Mouse (Mus musculus): ENCODE results near the gene Dpt.
"Not testable (repeated sequence)": the region's sequence is repeated elsewhere in the genome, so short reads cannot be mapped to it uniquely, and the experiment has no call there.

The Dpt gene

GRCm38 (mm10) chr1:164796471-164796870 lies at the start of gene Dpt:
Dpt (plus strand) TSS chr1:164796644.
- DNase-seq (ENCODE audit: low spot score): no peak

GRCm38 (mm10) chr1:164753736-164754135 lies 42.7 kb upstream of the Dpt start:
- no peak for DNase-seq (ENCODE audit: low spot score)

GRCm38 (mm10) chr1:164755671-164756070 lies 40.8 kb upstream of the Dpt start:
- no peak for DNase-seq (ENCODE audit: low spot score)

GRCm38 (mm10) chr1:164756951-164757350 lies 39.5 kb upstream of the Dpt start:
- DNase-seq (ENCODE audit: low spot score): no peak

- DNase-seq (ENCODE audit: low spot score): no peak
Measured at GRCm38 (mm10) chr1:164758401-164758800, 38.0 kb upstream of the Dpt start.

- no peak for DNase-seq (ENCODE audit: low spot score)
Measured at GRCm38 (mm10) chr1:164762276-164762675, 34.2 kb upstream of the Dpt start.

GRCm38 (mm10) chr1:164766646-164767045 lies 29.8 kb upstream of the Dpt start:
- no peak for DNase-seq (ENCODE audit: low spot score)

GRCm38 (mm10) chr1:164770611-164771010 lies 25.8 kb upstream of the Dpt start:
- DNase-seq (ENCODE audit: low spot score): peak; percentile 28

- DNase-seq (ENCODE audit: low spot score): no peak
Measured at GRCm38 (mm10) chr1:164780851-164781510, 15.5 kb upstream of the Dpt start.

GRCm38 (mm10) chr1:164786165-164786564 lies 10.3 kb upstream of the Dpt start:
- no peak for DNase-seq (ENCODE audit: low spot score)

GRCm38 (mm10) chr1:164787771-164788170 lies 8.7 kb upstream of the Dpt start:
- peak; percentile 83 for DNase-seq (ENCODE audit: low spot score)

- no peak for DNase-seq (ENCODE audit: low spot score)
Measured at GRCm38 (mm10) chr1:164788292-164788691, 8.2 kb upstream of the Dpt start.

- DNase-seq (ENCODE audit: low spot score): not testable (repeated sequence)
Measured at GRCm38 (mm10) chr1:164790296-164790695, 6.1 kb upstream of the Dpt start.

GRCm38 (mm10) chr1:164793049-164793448 lies 3.4 kb upstream of the Dpt start:
- DNase-seq (ENCODE audit: low spot score): no peak

GRCm38 (mm10) chr1:164797746-164798285 lies 1.4 kb downstream of the Dpt start:
- DNase-seq (ENCODE audit: low spot score): no peak

- DNase-seq (ENCODE audit: low spot score): no peak
Measured at GRCm38 (mm10) chr1:164798471-164798922, 2.1 kb downstream of the Dpt start.

- no peak for DNase-seq (ENCODE audit: low spot score)
Measured at GRCm38 (mm10) chr1:164799161-164799560, 2.7 kb downstream of the Dpt start.

GRCm38 (mm10) chr1:164804277-164804676 lies 7.8 kb downstream of the Dpt start:
- DNase-seq (ENCODE audit: low spot score): no peak

GRCm38 (mm10) chr1:164804751-164805435 lies 8.4 kb downstream of the Dpt start:
- no peak for DNase-seq (ENCODE audit: low spot score)

GRCm38 (mm10) chr1:164809371-164809770 lies 12.9 kb downstream of the Dpt start:
- no peak for DNase-seq (ENCODE audit: low spot score)

GRCm38 (mm10) chr1:164811296-164811695 lies 14.9 kb downstream of the Dpt start:
- no peak for DNase-seq (ENCODE audit: low spot score)

GRCm38 (mm10) chr1:164814243-164814642 lies 17.8 kb downstream of the Dpt start:
- DNase-seq (ENCODE audit: low spot score): no peak

GRCm38 (mm10) chr1:164815330-164815729 lies 18.9 kb downstream of the Dpt start:
- DNase-seq (ENCODE audit: low spot score): no peak

Measured in left cerebral cortex, adult 11 months (tissue).